Mouse (Mus musculus) neutrophil, adult 5-6 weeks (primary cell): ENCODE measurements around the gene Sbno2. TPM values are rescaled to one million over a fixed set of nuclear protein-coding genes. Genes with fewer than 3 reads are reported as not detected.

ENCODE experiments used
- ATAC-seq: fragments of 151-379, 151-347 bp; 2 replicates; pipeline ENCODE4 v1.8.0; 2017; ENCODE audit warnings: mild to moderate bottlenecking, moderate TSS enrichment; ENCODE audit not compliant: insufficient number of reproducible peaks, poor library complexity, low FRiP score, severe bottlenecking; ENCODE audit errors: extremely low read depth
- total RNA-seq: library from RNA; stranded (forward); fragments of 200-1000 nt; gene quantifications from 2 replicates; pipeline ENCODE4 v1.2.3, GENCODE M21; 2017

Sbno2 gene
- total RNA-seq, 1 experiment from 2014 or later: 238 TPM

DNA sequence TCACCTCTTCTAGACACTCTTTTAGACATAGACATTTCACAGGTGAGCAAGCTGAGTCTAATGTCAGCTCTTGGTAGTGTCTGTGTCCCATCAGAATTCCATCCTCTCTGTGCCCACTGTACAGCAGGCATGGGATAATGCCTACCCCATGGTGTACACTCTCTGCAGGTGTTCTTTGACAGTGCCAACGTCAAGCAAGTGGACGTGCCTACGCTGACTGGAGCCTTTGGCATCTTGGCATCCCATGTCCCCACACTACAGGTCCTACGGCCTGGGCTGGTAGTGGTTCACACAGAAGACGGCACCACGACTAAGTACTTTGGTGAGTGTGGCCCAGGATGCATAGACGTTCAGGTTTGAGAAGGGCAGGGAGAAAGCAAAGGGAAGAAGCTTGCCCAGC lies 38.3 kb upstream of the Sbno2 start:
- no peak for ATAC-seq

DNA sequence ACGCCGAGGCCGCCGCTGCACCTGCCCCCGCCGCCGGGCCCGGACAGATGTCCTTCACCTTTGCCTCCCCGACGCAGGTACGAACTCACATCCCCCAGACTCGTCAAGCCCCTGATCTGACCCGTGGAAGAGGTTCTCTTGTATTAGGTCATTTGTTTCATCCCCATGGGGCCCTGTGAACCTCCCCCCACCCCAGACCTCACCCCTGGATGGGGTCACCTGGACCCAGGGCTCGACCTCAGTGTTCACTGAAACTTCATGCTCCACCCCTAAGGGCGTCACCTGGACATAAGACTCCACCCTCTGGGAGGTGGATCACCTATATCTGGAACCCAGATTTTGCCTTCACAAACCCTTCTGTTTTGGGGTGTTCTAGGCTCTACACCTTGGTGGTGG lies 37.2 kb upstream of the Sbno2 start:
- no peak for ATAC-seq

DNA sequence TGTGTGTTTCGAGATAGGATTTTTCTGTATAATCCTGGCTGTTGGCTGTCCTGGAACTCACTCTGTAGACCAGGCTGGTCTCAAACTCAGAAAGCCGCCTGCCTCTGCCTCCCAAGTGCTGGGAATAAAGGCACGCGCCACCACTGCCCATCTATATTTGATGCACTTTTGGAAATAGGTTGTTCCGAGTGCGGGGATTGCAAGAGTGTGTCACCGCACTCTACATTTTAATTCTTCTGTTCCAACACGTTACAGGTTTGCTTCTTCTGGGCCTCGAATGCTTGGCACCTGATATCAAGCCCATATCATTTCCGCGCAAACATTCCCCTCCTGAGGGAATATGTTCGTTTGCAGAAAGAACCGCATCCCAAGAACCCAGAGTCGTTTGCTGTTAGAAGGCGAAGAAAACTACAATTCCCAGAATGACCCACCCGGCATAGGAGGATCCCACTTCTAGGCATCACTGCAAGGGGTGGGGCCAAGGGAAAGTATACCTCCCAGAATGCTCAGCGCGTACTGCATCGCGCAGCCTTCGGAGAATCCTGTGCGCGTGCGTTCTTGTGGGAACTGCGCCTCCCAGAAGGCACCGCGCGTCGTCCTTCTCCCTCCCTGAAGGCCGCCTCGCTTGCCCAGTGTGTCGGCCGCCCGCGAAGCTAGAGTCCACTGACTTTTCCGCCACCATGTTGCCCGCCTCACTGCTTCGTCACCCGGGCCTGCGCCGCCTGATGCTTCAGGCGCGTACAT lies 36.6 kb upstream of the Sbno2 start:
- ATAC-seq: peak; percentile 75

DNA sequence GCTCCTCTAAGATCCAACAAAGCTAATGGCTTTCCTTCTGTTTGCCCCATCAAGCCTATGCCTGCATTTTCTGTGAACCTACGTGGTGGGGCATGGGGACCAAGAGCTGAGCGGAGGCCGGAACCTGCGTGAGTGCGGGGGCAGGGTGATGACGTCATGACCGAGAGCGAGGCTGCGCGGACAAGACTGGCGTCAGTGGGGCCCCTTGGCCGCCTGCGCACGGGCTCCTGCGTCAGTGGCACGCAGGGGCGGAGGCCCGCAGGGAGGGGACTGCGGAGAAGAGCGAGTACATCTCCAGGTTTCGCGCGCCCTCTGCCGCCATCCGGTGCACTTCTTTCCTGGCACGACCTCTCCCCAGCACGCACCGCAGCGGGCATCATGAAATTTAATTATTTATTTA lies 35.9 kb upstream of the Sbno2 start:
- peak; percentile 79 for ATAC-seq

DNA sequence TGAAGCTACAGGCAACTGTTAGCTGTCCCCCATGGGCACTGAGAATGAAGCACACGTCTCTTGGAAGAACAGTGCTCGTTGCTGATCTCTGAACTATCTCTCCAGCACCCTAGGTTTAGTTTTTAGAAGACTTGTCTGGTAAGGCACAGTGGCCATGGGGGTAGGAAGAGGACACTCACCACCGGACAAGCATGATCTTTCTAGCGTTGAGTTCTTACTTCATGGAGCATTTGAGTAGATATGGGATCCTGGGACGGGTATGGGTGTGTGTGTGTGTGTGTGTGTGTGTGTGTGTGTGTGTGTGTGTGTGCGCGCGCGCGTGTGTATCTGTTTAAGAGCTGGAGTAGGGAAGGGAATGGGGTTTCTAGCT lies 35.3 kb upstream of the Sbno2 start, which contains the start of gene Cbarp:
Cbarp (minus strand) TSS at position 170 of the 370 bp plus-strand sequence.
- ATAC-seq: no peak

DNA sequence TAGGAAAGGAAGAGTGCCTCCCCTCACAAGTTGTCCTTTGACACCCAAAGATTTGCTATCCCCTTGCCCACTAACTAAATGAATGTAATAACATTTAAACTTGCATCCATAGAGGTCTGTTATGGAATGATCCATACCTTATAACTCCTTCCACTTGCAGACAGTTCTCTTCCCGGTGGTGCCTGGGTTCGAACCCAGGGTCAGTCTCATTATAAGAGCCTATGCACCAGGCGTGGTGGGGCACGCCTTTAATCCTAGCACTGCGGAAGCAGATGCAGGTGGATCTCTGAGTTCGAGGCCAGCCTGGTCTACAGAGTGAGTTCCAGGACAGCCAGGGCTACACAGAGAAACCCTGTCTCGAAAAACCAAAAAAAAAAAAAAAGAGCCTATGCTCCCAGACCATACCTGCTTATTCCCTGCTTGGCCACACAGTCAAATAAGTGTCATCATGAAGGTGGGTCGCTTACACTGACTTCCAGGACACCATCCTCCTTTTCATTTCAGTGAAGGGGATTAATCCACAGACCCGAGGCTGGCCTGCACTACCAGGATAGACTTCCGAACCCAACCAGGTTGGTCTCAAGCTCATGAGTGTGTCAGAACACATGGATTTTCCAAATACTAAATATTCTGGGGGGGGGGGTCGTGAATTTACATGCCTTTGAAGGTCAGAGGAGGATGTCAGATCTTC lies 34.7 kb upstream of the Sbno2 start:
- ATAC-seq: no peak

DNA sequence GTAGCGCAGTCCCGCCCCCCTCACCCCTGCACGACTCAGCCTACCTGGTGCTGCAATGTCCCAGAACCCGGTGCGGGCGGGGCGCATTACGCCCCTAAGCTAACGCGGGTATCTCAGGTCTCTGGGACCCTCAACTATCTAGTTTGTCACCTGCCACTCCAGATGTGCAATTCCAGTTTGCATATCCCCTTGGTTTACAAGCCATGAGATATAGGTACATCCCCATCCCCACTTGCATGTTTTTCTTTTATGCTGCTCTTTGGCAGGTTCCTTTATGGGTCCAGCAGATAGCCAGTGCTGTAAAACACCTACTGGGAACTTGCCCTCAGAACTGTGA lies 34.0 kb upstream of the Sbno2 start:
- ATAC-seq: no peak

DNA sequence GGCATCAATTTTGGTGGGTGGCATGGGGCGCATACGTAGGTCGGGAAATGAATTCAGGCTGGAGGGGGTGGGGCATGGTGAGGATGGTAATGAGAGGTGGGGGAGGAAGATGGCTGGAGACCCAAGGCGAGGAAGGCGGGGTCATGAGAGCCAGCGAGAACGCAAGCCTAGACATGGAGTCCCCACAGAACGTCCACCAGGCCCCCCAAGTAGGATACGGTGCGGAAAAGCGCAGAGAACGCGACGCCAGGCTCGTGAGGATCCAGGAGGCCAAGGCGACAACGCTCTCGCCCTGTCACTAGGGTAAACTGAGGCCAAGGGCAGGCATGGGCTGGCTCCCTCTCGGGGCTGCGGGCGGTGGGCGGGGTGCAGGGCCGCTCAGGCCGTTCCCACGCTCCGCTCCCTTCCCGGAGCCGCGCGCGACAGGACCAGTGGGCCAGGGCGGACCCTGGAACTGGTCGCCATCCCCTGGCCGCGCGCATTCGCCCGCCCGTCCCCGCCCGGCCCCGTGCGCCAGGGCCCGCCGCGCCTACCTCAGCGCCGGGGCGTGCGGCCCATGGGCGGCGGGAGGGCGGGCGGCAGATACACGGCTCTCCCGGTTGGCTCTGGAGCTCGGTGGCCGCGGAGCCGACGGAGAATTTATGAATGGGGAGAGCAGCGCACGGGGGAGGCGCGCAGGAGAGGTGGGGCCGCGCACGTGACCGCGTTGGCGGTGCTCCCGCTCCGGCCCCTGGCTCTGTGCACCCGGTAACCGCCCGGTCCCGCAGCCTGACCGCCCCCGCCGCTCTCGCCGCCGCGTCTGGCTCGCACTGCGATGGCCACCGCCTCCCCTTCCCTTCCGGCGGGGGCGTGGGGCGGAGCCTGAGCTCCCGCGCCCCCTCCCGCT lies 33.4 kb upstream of the Sbno2 start, which contains the start of gene Atp5d:
Atp5d (plus strand) TSS at position 80 of the 886 bp plus-strand sequence.
- ATAC-seq: no peak

DNA sequence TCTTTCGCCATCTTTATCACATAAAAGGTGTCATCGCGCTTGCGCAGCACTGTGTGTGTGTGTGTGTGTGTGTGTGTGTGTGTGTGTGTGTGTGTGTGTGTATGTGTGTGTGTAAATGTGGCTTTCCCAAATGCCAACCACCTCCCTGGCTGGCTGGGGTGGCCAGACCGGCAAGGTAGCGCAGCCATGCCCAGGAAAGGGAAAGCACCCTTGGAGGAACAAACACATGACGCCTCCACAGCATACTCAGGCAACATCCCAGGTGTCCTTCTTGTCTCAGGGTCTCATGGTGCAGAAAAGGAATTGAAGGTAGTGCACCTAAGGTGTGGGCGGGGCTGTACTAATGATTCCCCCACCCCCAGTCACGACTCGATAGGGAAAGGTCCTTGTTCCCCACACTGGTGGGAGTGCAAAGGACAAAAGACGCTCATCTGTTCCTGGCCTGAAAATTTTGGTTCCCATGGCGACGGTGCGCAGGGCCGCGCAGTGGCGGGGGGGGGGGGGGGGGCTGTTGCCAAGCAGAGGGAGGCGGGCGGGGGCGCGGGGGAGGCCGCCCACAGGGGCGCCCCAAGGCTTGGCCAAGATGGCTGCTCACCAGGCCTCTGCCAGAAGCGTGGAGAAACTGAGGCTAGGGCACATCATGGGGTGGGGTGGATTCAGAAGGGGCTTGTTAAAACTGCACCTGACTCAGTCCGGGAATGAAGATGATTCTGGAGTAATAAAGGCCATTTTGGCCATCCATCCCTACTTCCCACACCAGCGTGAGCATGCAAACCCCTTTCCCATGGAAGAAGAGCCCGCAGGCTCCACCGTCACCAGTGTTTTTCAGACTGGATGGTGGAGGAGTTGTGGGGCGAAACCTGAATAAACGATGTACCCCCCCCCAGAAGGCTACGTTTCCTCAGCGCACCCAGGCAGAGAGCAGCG lies 32.5 kb upstream of the Sbno2 start:
- no peak for ATAC-seq

DNA sequence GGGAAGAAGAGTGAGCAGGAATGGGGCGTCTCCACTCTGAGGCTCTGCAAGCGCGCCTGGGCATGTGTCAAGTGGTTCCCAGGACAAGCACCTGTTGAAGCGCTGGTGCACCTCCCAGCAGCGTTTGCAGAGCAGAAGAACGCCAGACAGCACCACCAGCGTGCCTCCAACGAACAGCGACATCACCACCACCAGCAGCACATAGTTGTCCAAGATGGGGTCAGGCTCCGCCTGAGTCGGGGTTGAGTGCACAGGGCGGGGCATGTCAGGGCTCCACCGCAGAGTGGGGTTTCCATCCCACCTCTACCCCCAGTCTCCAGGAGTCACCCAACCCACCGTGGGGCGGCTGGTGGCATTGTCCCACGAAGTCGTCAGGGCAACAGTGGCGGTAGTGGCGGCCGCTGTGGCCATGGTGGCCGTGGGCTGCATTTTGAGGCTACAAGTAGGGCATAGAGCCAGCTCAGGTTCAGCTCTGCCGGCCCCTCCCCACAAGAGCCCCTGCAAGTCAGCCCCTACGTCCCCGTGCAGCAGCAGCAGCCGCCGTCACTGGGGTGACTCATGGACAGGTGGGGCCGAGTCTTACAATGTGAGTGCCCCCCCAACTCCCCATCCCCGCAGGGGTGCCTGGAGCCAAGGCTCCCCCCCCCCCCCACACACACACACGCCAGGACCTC lies 31.7 kb upstream of the Sbno2 start:
- ATAC-seq: no peak

DNA sequence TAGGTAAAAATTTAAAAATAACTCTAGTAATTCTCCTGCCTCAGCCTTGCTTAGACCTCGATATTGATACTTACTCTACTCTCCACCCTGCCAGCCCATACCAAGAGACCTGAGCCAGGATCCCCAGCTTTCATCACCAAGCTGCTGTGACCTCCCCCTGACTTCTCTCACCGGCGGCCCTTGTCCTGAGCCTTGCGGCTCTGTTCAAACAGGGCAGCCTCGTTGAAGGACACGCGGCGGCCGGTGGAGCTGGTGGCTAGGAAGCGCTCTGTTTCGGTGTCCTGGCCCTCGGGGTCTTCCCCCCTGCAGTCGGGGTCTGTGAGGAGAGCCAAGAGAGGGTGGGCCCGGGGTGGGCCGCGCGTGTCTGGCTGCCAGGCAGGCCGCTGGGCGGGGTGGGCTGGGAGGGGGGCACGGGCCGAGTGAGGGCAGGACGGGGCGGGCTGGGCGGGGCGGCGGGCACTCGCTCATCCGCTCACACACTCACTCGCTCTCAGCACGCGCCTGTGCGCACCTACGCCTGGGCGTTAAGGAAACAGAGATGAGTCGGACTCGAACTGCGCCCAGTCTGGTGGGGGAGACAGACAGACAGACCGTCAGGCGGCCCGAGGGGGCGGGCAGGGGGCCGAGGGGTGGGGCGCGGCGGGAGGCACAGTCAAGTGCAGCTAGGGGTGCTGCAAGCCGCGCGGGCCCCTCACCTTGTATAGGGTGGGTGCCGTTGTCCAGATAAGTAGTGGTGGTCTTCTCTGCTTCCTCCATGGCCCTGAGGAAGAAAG lies 31.0 kb upstream of the Sbno2 start:
- no peak for ATAC-seq

DNA sequence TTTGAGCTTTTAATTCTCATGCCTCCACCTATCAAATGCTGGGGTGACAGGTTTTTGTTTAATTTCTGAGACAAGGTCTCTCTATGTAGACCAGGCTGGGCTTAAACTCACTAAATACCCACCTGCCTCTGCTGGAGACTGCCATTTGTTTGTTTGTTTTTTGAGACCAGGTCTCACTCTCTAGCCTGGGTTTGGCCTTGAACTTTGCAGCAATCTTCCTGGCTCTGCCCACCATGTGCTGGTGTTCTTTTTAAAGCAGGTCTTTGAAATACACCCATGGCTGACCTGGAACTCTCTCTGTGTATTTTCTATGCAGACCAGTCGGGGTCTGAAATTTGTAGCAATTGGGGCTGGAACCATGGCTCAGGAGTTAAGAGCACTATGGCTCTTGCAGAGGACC lies 30.3 kb upstream of the Sbno2 start:
- ATAC-seq: no peak

DNA sequence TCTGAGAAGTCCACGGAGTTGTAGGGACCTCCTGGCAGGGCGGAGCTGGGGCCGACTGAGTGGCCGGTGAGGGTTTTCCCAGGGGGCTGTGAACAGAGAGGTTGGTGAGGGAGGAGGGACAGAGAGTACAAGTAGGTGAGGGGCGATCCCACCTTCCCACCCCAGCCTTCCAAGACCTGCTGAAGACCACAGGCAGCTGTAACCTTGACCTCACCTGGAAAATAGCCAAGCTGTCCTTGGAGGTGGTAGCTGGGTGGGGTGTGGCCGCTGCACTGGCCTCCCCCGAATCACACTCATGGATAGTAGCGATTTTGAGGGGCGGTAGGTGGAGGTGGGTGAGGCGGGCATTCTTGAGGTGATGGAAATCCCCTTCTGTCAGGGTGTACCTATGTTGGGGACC lies 29.8 kb upstream of the Sbno2 start:
- ATAC-seq: no peak

DNA sequence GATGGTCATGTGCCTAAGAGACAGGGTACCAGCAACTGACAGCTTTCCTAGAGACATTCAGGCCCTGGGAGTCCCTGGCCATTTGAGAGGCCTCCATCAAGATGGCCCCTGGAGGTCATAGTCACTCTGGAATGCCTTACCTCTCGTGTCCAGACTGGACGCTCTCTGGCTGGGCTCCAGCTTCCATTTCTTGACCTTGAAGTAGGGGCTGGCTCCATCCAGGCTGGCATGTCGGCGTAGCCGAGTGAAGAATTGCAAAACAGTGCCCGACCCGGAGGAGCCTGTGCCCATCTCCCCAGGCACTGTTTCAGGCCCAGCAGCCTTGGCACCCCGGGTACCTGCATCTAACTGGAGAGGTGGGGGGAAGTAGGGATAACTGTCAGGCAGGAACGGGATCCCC lies 29.1 kb upstream of the Sbno2 start:
- no peak for ATAC-seq

DNA sequence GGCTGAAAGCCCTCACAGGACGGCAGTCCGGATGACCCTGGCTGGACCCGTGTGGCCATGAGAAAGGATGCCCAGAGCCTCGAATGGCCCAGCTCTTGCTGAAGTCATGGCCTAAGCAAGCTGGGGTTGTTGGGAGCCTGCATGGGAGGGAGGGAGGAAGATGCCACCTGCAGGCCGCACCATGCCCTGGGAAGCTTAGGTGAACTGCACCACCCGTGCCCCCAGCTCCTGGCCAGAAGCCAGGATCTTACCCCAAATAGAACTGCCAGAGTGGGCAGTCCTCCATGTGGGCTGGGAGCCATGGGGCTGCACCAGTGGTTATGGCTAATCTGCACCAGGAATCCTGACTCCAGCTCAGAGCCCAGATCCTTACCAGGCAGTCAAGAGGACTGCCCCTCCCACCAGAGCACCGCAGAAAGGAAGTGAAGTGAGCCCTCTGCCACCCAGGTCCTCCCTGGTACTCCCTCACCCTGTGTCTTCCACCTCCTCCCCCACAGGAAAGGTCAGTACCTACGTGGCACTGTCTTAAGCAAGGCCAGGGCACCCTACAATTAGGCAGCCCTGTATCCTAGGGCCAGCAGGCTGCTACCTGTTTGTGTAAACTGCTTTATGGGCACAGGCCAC lies 28.0 kb upstream of the Sbno2 start:
- ATAC-seq: peak; percentile 38

DNA sequence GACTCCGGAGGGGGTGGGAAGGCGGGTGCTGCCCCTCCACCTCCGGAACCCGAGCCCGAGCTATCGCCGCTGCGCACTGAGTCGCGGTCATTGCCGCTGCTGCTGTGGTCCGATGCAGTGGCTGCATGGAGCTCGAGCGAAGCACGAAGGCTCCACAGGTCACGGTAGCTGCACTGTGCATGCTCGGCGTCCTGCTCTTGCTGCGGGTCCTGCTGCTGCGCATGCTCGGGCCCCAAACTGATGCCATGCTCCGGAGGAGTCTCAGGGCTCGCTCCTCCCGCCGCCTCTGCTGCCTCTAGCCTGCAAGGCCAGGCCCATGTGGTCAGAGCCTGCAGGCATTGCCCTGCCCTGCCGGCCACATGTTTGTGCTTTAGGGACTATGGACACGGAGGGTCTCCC lies 26.6 kb upstream of the Sbno2 start:
- no peak for ATAC-seq

DNA sequence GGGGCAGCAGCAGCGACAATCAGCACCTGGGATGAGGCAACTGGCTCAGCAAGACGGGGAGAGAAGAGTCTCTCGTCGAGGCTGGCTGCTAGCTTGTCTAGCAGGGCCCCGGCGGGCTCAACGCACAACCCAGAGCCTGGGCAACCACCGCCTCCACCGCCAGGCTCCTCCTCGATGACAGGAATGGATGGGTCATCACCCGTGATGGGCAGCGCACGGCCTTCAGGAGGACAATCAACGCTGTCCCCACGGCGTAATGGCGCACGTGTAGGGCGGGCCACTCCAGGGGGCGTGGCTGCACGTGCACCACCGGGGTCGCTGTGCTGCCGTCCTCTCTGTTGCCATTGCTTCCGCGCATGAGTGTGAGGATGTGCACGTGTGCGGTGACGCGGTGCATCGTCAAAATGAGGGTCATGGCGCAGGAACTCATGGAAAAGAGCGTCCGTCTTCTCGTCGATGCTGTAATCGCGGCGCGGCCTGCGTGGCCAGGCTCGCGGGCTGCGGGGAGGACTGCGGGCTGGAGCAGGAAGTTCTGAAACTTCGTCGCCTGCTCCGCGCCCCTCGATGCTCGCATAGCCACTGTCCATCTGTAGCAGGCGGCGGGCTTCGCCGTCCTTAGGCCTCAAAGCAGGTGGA lies 26.1 kb upstream of the Sbno2 start:
- no peak for ATAC-seq
